Mouse (Mus musculus) liver, postnatal 0 days (tissue): ENCODE measurements around the gene Sgk1. TPM values are rescaled to one million over a fixed set of nuclear protein-coding genes. Genes with fewer than 3 reads are reported as not detected.

Source experiments
- ATAC-seq: fragments of 200-750 bp; cut with Nextera tagmentation; 2 replicates; pipeline ENCODE4 v1.8.0; 2017; ENCODE audit warnings: mild to moderate bottlenecking, moderate library complexity
- DNase-seq: peaks from one replicate; pipeline ENCODE4 v3.0.0-alpha.2; 2016
- H3K27ac ChIP-seq: fragments of 300-500 bp; sonication (generic); 2 replicates; pipeline ENCODE4 v1.5.1; 2014; ENCODE audit warnings: antibody characterized with exemption, moderate library complexity, mild to moderate bottlenecking, low read depth
- H3K27me3 ChIP-seq: fragments of 300-500 bp; sonication (generic); 2 replicates; pipeline ENCODE4 v1.6.1; 2014; ENCODE audit warnings: low read length, control low read depth, mixed read lengths; ENCODE audit not compliant: insufficient read depth
- H3K36me3 ChIP-seq: fragments of 300-500 bp; sonication (generic); replicated peaks from 2 replicates; pipeline ENCODE4 v1.6.1; 2014; ENCODE audit warnings: mild to moderate bottlenecking, control low read depth, low read length, moderate library complexity, mixed read lengths; ENCODE audit not compliant: insufficient read depth
- H3K4me1 ChIP-seq: fragments of 300-500 bp; sonication (generic); 2 replicates; pipeline ENCODE4 v1.6.1; 2014; ENCODE audit warnings: antibody characterized with exemption, mild to moderate bottlenecking, control low read depth; ENCODE audit not compliant: insufficient read depth
- H3K4me2 ChIP-seq: fragments of 300-500 bp; sonication (generic); 2 replicates; pipeline ENCODE4 v1.6.1; 2014; ENCODE audit warnings: low read depth, mild to moderate bottlenecking, low read length, moderate library complexity, mixed read lengths
- H3K4me3 ChIP-seq: fragments of 300-500 bp; sonication (generic); 2 replicates; pipeline ENCODE4 v1.5.1; 2014; ENCODE audit warnings: low read depth, low read length
- H3K9ac ChIP-seq: fragments of 300-500 bp; sonication (generic); replicated peaks from 2 replicates; pipeline ENCODE4 v1.6.1; 2014; ENCODE audit warnings: mild to moderate bottlenecking, moderate library complexity
- H3K9me3 ChIP-seq: fragments of 300-500 bp; sonication (generic); 2 replicates; pipeline ENCODE4 v1.6.1; 2016; ENCODE audit warnings: mild to moderate bottlenecking, control low read depth, low read length, mixed read lengths
- CTCF ChIP-seq: sonication (generic); IDR thresholded peaks from 2 replicates; pipeline ENCODE4 v1.5.1; 2016; ENCODE audit warnings: antibody characterized with exemption, low read depth
- EP300 ChIP-seq: IDR thresholded peaks from 2 replicates; pipeline ENCODE4 v1.6.1; 2016; ENCODE audit warnings: antibody characterized with exemption, low read depth, mild to moderate bottlenecking
- WGBS: fragments of 180-500 bp; shearing (Covaris S2); extraction: QIAGEN DNeasy Blood & Tissue Kit; methylation state at CpG from one replicate; pipeline ENCODE4 v1.1.7; 2014; ENCODE audit not compliant: insufficient replicate concordance; 5-methylcytosine and 5-hydroxymethylcytosine counted together
- polyA plus RNA-seq: library from polyadenylated mRNA; unstranded; fragments of >200 nt; fragmentation: Nextera tagmentation; extraction: Ambion mirVana; gene quantifications from 2 replicates; pipeline ENCODE4 v1.2.1, GENCODE M21; 2015

Sgk1 gene
- polyA plus RNA-seq, 1 experiment from 2014 or later: 20.6 TPM

DNA sequence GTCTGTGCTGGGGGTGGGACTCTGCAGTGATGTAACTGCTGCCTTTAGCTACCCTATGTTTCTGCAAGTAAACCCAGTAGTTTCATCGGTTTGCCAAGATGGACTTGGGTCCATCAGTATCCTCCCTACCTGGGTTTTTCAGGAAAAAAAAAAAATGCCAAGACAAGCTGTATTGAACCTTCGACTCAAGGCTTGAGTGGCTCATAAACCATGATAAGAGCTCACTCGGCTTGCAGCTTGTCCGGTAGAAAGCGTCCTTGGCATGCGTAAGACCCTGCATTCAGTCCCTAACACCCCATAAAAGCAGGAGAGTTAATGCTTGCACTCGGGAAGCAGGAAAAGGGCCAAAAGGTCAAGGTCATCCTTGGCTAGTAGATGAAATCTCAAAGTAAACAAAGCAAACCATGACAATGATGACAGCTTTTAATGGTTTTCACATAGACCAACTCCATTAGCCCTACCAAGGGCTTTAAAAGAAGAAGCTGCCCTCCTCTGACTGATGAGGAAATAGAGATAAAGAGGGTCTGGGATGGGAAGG lies 23.5 kb upstream of the Sgk1 start:
- H3K36me3 ChIP-seq: no peaks in the 10 kb centered on the region
- no peak overlapping the region for H3K9ac ChIP-seq
- no peaks in the 10 kb centered on the region for H3K9me3 ChIP-seq
- H3K4me1 ChIP-seq: no peaks in the 10 kb centered on the region
- DNase-seq (no peak), ATAC-seq (no peak)
- no peaks in the 10 kb centered on the region for H3K27me3 ChIP-seq
- TF ChIP-seq EP300 (no peak), CTCF (no peak)
- no peak overlapping the region for H3K4me3 ChIP-seq
- 65% methylated on average over 7 of the region's 7 CpGs for WGBS
- no peak overlapping the region for H3K27ac ChIP-seq
- H3K4me2 ChIP-seq: no peak overlapping the region

DNA sequence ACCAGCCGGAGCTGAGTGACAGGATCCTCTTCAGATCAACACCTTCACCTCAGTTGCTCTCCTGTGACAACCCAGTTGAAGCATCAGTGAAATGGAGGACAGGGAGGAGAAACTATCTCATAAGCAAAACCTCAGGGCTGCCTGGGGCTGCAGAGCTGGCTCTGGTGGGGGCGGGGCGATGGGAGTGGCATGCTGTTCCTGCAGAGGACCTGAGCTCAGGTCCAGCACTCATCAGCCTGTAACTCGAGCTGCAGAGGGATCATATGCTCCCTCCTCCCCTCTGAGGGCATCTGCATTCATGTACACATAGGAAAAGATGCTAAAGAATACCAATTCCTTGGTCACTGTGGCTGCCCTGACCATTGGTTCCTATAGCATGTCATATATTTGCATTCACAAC lies 15.5 kb upstream of the Sgk1 start:
- 61% methylated on average over 4 of the region's 4 CpGs for WGBS
- no peak overlapping the region for H3K4me2 ChIP-seq

DNA sequence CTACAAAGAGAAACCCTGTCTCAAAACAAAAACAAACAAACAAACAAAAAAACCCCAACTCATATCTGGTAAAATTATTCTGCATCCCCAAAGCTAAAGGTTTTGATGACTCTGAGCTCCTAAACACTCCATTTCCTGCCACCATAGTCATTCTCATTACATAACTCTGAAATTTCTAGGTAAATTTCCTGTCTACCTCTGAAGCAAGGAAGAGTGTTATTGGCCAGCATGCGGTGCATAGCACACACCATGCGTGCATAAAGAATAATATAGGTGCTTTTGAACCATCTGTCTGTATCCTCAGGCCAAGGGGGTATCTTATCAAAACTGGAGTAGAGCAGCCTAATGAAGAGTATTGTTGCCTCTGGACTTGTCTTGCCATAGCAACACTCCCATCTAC lies 13.8 kb upstream of the Sgk1 start:
- no peak overlapping the region for H3K4me2 ChIP-seq
- H3K27ac ChIP-seq: no peak overlapping the region
- H3K36me3 ChIP-seq: no peaks in the 10 kb centered on the region
- DNase-seq: no peak
- H3K4me3 ChIP-seq: no peak overlapping the region
- no peaks in the 10 kb centered on the region for H3K9me3 ChIP-seq
- no peaks in the 10 kb centered on the region for H3K27me3 ChIP-seq
- H3K9ac ChIP-seq: no peak overlapping the region
- WGBS: 79% methylated on average over 2 of the region's 2 CpGs
- no peaks in the 10 kb centered on the region for H3K4me1 ChIP-seq
- ATAC-seq: no peak
- TF ChIP-seq CTCF (no peak), EP300 (no peak)

More for the DNA sequence above, 15.5 kb upstream of the Sgk1 start:
- Histone ChIP-seq H3K36me3 (no peaks in the 10 kb centered on the region), H3K4me3 (no peak overlapping the region), H3K9ac (no peak overlapping the region), H3K27me3 (no peaks in the 10 kb centered on the region), H3K4me1 (no peaks in the 10 kb centered on the region), H3K9me3 (no peaks in the 10 kb centered on the region), H3K27ac (no peak overlapping the region)
- no peak for TF ChIP-seq CTCF
- no peak for TF ChIP-seq EP300
- DNase-seq (no peak), ATAC-seq (no peak)

DNA sequence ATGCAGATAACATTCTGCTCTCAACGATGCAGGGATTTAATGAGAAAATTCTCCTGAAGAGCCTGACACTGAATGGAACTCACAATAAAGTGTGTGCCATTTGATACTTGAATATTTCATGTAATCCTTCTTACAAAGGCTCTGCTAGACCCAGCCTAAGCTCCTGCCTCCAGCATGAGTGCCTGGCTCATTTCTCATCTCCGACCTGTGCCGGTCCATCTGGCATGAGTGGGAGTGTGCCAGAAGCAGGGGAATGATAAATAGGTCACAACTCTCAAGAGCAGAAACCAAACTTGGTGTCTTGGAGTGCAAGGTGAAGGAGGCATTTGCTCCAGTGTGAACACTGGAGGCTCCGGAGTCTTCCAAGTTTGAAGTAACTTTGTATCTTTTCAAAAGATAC lies 13.4 kb upstream of the Sgk1 start:
- no peak for TF ChIP-seq EP300
- no peak overlapping the region for H3K9ac ChIP-seq
- H3K4me2 ChIP-seq: no peak overlapping the region
- H3K9me3 ChIP-seq: no peaks in the 10 kb centered on the region
- ATAC-seq (no peak), DNase-seq (no peak)
- H3K27ac ChIP-seq: no peak overlapping the region
- WGBS: 80% methylated on average over 4 of the region's 4 CpGs
- no peaks in the 10 kb centered on the region for H3K27me3 ChIP-seq
- H3K4me3 ChIP-seq: no peak overlapping the region
- H3K36me3 ChIP-seq: no peaks in the 10 kb centered on the region
- no peaks in the 10 kb centered on the region for H3K4me1 ChIP-seq

- Histone ChIP-seq H3K4me2 (peak overlapping the region; percentile 65), H3K9me3 (no peaks in the 10 kb centered on the region), H3K4me1 (0 out of 2 replicates have a peak, but pooled peaks cover 5% of the 10 kb centered on the region), H3K9ac (0 out of 2 replicates have a peak overlapping the region, but pooled peaks have one; percentile 1), H3K27ac (no peak overlapping the region), H3K27me3 (peaks cover 18% of the 10 kb centered on the region), H3K36me3 (no peaks in the 10 kb centered on the region), H3K4me3 (peak overlapping the region; percentile 38)
- ATAC-seq (no peak), DNase-seq (no peak)
- 35% methylated on average over 4 of the region's 4 CpGs for WGBS
- TF ChIP-seq EP300 (no peak), CTCF (no peak)
Measured at GRCm38 (mm10) chr10:21881837-21882183, 174 bp upstream of the Sgk1 start.

GRCm38 (mm10) chr10:21883587-21883986 lies 1.6 kb downstream of the Sgk1 start:
- H3K27me3 ChIP-seq: peaks cover 18% of the 10 kb centered on the region
- H3K4me2 ChIP-seq: no peak overlapping the region
- no peak overlapping the region for H3K27ac ChIP-seq
- H3K4me1 ChIP-seq: 0 out of 2 replicates have a peak, but pooled peaks cover 5% of the 10 kb centered on the region
- DNase-seq (no peak), ATAC-seq (no peak)
- H3K9ac ChIP-seq: no peak overlapping the region
- no peak overlapping the region for H3K4me3 ChIP-seq
- TF ChIP-seq EP300: no peak
- no peak for TF ChIP-seq CTCF
- H3K36me3 ChIP-seq: no peaks in the 10 kb centered on the region
- no peaks in the 10 kb centered on the region for H3K9me3 ChIP-seq
- WGBS: 11% methylated on average over 12 of the region's 12 CpGs

GRCm38 (mm10) chr10:21884534-21884933 lies 2.5 kb downstream of the Sgk1 start:
- H3K27me3 ChIP-seq: peaks cover 18% of the 10 kb centered on the region
- H3K4me3 ChIP-seq: no peak overlapping the region
- no peaks in the 10 kb centered on the region for H3K9me3 ChIP-seq
- TF ChIP-seq CTCF: no peak
- TF ChIP-seq EP300: no peak
- ATAC-seq: no peak
- no peak for DNase-seq
- WGBS: 70% methylated on average over 3 of the region's 3 CpGs
- H3K9ac ChIP-seq: no peak overlapping the region
- H3K36me3 ChIP-seq: no peaks in the 10 kb centered on the region
- H3K4me2 ChIP-seq: no peak overlapping the region
- H3K27ac ChIP-seq: no peak overlapping the region
- 0 out of 2 replicates have a peak, but pooled peaks cover 5% of the 10 kb centered on the region for H3K4me1 ChIP-seq
